Mouse (Mus musculus): Measurements from ENCODE around the gene Asprv1.

Gene Asprv1

DNA sequence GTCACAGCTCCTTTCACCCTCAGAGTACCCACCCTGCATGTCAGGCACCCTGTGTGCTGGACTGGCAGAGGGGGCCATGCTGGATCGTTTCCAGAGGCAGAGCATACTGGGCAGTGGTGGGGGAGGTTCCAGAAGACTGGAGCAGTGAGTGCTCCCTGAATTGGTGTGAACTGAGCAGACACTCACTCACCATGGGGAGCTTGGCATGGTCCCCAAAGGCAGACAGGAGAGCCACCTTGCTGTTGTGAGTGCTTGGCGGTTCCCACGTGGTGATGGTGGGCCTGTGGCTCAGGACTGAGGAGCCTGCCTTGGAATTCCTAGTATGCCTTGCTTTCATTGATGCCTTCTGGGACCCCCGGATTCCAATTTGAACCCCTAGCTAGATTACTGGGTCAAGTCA, 4.8 kb upstream of the Asprv1 start:
- no peak for DNase-seq (ENCODE audit: low spot score)

DNA sequence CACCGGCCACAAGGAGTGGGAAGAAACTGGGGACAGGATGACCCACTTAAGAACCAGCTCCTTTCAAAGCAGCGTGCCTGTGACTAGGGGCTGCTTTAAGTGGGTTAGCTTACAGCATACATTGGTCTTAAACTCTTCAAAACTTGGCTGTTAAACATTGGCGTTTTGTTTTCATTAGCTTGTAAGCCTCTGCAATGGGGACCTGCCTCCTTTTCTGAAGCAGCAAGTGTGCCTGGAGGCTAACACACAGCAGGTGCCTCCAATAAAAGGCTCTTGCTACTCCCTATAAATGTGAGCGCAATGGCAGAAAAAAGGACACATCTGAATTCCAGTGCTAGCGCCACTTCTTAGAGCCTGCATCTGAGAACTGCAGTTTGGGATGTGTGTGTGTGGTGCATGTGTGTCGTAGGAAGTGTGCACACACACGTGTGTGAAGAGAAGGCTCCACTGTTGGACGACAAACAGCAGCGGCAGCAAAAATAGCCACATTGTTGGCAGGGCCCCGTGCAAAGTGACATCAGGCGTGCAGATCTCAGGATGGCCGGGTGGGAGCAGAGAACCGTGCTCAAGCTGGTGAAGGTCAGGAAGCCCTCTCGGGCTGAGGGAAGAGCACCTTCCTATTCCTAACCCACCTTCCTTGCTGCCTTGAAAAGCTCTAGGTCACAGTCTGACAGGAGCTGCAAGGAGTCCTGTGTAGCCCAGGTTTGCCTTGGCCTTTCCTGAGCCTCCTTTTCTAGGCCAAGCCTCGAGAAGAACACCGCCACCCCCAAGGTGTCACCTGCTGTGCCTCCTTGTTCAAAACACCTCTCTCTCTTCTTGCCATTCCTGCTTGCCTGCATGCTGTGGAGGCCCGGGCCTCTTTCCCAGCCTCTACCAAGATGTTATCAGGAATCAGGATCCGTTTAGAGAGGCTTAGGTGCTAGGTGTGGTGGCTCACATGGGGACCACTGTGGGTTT, 3.6 kb upstream of the Asprv1 start:
- no peak for DNase-seq (ENCODE audit: low spot score)

DNA sequence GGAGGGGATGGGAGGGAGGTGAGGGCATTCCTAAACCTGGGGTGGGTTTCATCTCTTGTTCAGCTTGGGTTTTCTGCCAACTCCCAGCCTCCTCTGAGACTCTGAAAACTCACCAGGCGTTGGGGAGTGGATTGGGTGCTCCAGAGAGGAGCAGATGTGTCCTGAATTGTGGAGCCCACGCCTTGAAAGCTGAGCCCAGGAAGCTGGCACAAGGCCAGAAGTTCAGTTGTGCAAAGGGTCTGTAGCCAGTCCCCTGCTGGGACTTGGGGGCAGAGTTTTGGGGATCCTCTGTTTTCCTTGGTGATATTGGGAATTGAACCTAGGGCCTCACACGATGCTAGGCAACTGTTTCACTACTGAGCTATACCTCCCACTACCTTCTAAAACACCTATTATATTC, 2.2 kb downstream of the Asprv1 start:
- DNase-seq (ENCODE audit: low spot score), result no peak

DNA sequence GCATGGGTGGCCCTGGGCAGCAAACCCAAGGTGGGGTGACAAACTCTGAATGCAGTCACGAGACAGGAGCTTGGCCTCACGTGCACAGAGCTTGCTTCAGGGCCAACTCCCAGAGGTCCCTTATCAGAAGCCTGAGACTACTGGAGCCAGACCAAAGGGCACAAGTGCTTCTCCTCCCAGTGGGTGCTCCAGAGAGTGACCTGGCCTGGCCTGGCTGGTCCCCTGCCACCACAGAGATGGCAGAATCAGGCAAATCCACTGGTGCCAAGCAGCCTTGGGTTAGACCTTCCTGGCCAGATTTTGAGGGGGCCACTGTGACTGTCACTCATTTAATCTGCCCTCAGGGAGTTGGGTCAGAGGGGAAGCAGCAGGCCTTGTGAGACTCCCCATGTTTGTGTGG, 8.5 kb downstream of the Asprv1 start:
- no peak for DNase-seq (ENCODE audit: low spot score)

DNA sequence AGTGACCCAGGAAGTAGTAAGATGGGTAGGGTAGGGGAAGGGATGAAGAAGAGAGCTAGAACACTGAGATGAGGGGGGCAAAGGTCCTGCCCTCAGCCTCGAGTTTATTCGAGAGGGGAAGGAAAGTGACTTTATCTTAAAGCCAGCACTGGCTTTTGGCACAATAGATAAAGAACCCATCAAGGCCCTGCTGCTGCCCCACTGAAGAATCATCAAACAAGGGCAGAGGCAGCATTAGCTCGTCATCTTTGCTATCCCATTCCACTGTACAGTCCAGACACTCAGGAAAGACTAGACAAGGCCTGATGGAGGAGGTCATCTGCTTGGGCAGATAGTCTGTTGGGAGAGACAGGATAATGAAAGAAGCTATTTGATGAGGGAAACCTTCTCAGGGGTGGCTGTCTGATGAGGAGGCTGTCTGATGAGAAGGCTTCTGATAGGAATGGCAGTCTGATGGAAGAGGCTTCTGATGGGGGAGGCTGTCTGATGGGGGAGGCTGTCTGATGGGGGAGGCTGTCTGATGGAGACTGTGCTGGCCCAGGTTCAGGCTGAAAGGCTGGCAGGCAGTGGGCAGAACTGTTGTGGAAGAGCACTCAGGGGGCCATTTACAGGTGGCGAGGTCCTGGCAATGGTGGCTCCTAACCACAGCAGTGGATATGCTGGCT, 9.3 kb downstream of the Asprv1 start:
- no peak for DNase-seq (ENCODE audit: low spot score)

DNA sequence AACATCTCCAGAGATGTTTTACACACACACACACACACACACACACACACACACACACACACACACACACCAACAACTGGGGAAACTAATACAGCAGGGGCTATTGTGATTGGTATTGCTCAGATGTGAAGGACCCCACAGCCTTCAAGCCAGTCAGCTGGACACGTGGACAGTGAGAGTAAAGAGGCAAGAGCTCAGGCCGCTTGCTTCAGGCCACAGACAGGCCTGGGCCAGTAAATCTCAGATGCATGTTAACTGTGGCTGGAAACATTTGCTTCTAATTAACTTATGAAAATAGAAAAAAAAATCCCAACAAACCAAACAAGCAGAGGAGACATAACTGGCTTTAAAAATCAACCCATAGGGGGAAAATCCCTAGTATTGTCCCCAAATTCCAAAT, 9.9 kb downstream of the Asprv1 start:
- DNase-seq (ENCODE audit: low spot score), result no peak

DNA sequence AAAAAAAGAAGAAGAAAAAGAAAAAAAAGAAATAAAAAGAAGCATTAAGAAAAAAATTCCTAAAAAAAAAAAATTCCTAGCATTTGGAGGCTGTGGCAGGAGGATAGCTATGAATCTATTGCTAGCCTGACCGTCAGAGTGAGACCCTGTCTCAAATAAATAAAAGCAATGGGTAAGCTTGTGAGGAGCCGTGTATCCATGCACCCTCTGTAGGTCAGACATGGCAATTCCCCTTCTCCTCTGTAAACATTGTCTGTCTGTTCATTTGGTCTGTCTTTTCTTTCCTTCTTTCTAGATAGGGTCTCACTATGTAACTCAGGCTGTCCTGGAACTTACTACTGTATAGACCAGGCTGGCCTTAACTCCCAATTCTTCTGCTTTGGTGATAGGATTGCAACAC, 10.5 kb downstream of the Asprv1 start:
- no peak for DNase-seq (ENCODE audit: low spot score)

DNA sequence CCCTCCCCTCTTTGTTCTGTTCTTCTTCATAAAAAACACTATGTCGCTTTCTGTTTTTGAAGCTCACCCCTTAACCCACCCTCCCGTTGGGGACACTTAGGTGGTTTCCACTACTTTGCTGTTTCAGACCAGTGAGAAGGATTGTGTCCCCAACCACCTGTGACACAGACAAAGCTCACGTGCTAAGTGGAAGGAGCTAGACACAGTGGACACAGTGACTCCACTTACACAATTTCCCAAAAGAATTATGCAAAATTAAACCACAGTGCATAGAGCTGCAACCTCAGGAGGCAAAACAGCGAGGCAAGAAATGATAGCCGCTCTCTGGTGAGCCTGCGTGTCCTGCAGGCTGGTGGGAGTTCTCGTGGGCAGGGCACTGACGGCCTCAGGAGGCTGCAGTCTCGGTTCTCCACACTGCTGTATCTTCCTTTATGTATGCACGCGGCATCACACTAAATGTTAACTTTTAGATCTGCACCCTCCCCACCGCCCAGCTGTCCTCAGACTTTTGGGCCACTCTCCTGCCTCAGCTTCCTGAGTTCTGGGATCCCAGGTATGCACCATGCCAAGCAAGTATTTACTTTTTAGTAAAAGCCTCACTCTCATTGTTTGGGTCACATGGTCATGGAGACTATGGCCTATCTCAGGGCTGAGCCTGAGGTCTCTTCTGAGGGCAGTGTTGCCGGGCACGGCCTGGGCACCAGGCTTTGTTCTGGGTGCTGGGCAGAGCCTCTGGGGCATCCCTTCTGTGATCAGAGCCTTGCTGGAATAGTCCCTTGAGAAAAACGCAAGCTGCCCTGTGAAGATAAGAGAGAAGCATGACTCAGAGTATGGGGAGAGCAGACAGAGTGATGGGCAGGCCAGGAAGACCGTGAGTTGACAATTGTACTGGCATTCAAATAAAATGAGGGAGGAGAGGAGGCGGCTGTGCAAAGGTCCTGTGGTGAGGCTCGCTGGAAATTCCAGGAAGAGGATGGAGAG, 11.5 kb downstream of the Asprv1 start:
- no peak for DNase-seq (ENCODE audit: low spot score)

DNA sequence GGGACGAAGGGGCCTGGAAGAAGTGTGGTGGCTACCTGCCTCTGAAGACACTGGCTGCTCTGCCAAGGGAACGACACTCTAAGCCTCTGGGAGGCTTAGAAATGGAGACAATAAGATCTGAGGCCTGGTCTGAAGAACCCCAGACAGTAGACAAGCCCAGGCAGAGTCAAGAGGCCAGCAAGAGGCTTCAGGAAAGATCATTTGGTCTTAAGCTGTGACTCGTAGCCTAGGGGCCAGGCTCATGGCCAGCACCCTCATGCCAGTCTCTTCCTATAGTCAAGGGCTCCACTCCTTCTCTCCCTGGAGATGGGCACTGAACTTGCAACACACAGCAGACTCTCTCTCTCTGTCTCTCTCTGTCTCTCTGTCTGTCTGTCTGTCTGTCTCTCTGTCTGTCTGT, 12.2 kb downstream of the Asprv1 start:
- DNase-seq (ENCODE audit: low spot score), result no peak

DNA sequence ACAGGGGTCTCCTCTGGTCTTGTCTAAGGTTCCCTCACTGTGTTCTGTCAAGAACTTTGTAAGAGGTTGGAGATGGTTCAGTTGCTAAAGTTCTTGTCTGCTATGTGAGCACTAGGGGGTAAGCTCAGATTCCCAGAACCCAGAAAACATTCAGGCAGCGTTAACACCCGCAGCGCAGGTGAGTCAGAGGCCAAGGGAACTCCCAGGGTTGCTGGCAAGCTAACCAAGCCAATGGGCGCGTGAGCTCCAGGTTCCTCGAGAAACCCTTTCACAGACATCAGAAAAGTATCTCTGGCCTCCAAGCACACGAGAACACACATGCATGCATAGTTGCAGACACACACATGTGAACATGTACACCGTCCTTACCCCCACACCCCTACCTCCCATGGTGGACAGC, 12.8 kb downstream of the Asprv1 start:
- DNase-seq (ENCODE audit: low spot score), result no peak

DNA sequence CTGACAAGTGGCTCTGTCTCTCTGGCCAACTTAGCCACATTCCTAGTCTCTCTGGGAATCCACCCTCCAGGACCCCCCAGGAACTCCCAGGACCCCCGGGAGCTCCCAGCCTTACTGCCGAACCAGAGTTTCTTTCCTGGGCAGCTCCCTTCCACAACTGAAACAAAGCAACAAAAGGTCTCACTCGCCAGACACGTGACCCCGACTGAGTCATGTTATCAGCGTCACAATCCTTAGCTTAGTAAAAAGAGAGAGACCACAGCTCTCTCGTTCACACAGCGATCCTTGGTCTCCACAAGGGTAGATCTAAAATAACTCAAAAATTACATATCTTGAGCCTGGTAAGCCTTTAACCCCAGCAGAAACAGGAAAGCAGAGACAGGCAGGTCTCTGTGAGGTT, 13.8 kb downstream of the Asprv1 start:
- no peak for DNase-seq (ENCODE audit: low spot score)

DNA sequence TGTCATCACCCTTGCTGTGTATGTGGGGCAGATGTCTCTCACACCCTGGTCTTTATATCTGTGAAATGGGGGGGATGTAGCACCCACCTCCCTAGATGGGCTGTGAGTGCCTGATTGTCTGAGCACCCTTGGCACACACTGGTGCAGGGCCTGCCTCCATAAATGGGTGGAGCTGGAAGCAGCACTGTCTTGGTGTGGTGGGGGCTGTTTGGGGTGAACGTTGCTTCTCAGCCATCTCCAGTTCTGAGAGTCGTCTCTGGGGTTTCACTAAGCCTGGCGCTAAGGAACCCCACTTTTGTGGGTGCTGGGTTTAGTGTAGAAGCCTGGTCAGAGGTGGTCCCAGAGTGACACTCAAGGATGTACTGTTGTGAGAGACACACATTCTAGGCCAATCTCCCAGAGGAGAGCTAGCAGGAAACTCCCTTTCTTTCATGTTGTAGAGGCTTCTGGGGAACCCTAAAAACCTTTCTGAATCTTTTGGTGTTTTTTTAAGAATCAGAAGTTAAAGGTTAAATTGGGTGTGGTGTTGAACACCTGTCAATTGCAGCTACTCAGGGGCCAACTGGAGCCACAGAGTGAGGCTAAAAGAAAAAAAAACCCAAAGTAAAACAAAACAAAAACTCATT, 16.9 kb downstream of the Asprv1 start:
- no peak for DNase-seq (ENCODE audit: low spot score)

DNA sequence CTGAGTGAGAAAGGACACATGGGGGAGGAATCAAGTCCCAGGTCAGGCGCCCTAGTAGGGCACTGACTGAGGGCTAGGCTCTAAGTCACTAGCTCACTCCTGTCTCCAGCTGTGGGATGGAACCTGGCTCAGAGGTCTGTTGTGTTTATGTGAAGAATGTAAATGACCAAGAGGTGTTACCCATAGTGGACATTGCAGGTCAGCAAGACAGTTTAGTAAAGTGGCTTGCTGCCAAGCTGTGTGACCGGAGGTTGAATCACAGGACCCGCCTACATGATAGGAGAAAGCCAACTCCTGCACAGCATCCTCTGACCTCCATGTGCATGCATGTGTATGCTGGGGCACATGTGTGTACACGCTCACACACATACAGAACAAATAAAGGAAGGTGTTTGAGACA, 17.6 kb downstream of the Asprv1 start:
- DNase-seq (ENCODE audit: low spot score), result no peak

DNA sequence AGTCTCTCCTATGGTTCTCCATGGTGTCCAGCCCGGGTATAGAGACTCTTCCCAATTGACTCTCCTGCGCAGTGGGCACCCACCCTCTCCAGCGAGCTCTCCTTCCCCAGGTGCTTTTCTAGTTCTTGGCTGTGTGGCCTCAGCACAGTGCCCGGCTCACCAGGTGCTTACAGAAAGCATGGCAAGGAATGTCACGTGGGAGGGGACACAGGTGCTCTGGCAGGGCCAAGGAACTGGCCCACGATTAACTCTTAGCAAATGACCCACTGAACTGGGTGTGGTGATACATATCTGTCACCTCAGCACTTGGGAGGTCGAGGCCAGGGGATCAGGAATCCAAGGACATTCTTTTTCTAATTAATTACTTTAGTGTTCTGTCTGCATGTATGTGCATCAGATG, 18.2 kb downstream of the Asprv1 start:
- no peak for DNase-seq (ENCODE audit: low spot score)

DNA sequence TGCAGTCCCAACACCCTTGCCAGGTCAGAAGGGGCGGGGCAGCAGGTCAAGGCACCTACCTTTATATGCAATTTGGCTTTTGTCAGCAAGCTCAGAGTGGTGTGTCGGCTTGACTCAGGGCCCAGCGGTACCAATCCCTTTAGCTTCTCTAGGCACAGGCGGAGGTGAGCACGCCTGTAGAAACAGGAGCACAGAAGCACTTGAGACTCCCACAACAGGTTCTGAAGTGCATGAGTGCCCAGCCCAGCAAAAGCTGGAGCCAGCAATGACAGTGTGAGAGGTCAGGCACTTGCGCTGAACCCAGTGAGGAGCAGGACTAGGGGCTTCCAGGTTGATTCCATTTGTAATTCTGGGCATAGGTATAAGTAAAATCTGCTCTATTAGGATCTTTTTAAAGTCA, 25.1 kb downstream of the Asprv1 start:
- no peak for DNase-seq (ENCODE audit: low spot score)

DNA sequence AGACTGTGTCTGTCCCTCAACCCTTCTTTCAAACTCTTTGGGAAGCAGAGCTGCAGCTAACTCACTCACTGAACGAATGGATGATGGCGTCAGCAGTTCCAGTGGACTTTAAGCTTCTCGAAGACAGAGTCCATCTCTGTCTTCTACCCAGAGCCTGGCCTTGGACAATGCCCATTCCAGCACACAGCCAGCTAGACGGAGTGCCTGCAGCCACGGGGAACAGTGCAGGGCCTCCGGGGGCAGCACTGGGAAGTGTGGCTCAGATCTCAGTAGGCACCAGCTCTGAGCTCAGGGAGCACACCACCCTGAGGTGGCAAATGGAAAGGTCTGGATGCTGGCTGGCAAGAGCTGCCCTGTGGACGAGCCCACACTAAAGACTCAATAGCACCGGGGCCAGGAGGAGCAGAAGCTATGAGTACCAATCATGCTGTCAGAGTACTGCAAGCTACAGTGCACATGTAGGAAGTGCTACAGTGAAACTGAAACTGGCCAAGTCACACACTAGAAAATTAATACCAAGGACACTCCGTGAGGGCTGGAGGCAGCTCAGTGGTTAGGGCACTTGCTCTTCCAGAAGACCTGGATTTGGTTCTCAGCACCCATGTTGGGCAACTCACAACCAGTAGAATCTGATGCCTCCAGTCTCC, 26.4 kb downstream of the Asprv1 start:
- no peak for DNase-seq (ENCODE audit: low spot score)

DNA sequence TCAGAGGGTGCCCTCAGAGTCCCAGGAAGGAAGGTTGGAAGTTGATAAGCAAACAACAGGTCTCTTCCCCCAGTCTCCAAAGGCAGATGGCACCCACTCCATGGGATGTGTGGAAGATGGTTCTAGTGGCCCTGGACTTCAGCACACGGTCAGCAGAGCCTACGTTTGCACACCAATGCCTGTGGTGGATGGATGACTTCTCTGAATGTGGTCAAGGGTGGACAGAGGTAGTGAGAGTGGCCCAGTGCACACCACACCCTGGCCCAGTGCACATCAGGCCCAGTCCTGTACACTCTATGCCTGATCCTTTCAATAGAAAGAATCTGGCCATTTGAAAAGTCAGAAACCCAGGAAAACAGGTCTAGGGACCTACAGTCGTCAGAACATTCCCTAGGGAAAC, 30.5 kb downstream of the Asprv1 start:
- no peak for DNase-seq (ENCODE audit: low spot score)

DNA sequence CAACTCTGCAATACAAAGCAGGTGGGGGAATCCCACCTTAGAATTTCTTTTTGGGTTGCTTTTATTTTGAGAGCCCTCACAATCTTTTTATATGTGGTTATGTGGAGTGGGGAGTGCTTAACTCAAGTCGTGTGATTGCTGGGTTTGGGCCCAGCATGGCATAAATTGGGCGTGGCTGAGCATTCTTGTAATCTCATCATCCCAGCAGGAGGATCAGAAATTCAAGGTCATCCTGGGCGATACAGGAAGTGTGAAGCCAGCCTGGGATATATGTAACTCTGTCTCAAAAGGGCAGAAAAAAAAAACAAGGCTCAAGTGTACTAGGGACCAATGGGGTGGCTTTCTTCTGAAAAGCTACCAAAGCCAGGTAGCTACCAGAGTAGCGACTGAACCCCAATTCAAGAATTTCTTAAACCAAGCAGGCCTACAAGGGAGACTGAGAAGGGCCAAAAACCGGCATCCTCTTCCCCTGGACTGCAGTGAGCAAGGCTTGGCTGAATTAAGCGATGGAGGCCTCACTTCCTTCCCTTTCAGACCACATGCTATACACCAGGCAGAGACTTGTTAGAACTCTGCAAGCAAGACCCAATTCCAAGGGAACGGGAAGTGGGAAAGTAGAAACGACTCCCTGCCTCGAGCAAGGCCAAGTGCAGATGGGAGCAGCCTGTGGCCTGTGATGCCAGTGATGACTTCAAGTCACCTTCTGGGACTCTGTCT, 32.4 kb downstream of the Asprv1 start:
- DNase-seq (ENCODE audit: low spot score), result no peak

DNA sequence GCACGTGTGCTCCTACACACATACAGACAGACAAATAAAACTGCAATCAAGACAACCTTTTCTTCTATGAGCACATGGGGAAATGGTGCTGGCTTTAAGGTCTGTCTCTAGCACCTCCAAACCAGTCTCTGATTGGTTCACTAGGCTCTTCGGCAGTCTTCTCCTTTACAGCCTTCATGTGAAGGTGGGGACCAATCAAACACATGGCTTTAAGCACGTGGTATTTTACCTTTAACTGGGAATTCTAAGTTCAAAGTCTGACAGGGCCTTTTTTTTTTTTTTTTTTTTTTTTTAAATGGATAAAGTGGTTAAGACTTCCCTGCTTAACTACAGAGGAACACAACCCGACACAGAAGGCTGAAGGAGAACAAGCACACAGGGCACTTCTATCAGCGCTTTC, 37.1 kb downstream of the Asprv1 start:
- no peak for DNase-seq (ENCODE audit: low spot score)

DNA sequence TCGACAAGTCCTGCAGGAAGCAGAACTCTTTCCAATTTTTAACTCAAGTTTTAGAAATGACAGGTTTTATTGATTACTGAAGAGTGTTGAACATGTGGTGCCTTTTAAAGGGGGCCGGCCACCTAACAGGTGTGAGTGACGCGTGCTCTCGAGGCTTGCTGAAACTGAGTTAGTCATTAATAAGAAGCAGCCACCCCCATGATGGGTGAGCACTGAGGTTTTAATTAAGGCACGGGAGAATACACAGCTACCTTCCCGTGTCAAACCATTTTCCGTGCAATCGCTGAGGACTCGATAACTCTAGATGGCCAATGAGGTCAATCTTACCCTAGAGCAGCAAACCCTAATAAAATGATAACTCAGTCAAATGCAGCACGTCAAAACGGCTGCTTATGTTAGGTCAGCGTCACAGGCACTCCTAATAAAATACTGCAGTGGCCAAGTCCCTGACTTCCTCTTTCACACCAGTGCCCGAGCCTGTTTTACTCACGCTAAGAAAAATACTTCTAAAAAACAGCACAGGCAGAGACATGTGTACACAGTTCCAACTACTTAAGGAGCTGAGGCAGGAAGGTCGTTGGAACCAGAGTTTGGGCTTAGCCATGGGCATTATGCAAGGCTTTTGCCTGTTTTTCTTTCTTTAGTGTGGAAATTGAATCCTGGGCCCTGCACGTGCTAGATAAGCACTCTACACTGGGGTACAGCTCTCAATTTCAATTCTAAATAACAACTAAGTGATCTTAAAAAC, 37.8 kb downstream of the Asprv1 start:
- no peak for DNase-seq (ENCODE audit: low spot score)

Data from urinary bladder, postnatal 10 days (tissue).